Mouse (Mus musculus): Measurements from ENCODE around the gene Galnt18. TPM values are rescaled to one million over a fixed set of nuclear protein-coding genes. Genes with fewer than 3 reads are reported as not detected.
A peak's percentile ranks its signal among the peaks of the same experiment; 100 is the strongest.

Galnt18 gene
- polyA plus RNA-seq, 1 experiment from 2014 or later = 13.6 TPM

DNA sequence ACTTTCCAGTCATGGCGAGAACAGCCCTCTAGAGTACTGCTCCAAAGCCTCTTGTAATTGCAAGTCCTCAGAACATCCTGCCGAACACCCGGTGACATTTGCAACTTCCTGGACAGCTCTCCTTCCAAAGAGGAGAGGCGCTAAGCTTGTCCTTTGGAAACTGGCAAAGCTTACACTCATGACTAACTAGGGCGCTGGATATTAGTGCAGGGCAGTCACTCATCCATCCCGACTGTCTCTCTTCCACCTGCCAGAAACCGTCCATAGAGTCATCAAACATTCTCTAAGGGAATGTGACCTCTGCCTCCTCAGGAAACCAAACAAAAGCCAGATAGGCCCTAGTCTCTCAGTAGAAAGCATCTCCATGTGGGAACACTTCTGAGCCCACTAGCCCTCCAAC, 3.6 kb downstream of the Galnt18 start:
- H3K4me2 ChIP-seq (ENCODE audit: low read length) = peak overlapping the region; percentile 32
- no peak overlapping the region for H3K9ac ChIP-seq (ENCODE audit: low read length)

DNA sequence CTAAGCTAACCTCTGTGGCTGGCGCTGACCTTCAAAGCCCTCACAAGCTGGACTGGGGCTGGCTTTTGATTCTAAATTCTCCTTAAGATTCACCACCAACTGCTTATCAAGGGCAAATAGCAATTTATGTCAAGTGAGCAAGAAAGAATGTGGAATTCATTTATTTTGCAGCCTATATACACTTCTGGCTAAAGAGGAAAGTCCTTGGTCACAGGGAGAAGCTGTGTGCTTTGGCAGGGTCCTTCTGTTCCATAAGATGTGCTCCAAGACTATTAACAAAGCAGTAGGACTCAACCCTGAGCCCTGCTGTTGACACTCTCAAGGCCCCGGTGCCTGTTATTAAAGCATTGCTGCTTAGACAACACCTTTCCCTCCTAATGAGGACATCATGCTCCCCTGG, 7.4 kb downstream of the Galnt18 start:
- no peak overlapping the region for H3K4me2 ChIP-seq (ENCODE audit: low read length)

More for the DNA sequence above, 3.6 kb downstream of the Galnt18 start:
- no peak for ATAC-seq (ENCODE audit: insufficient number of reproducible peaks, insufficient read depth, low FRiP score, low read depth)
- Histone ChIP-seq H3K36me3 (ENCODE audit: control insufficient read depth, insufficient read depth, low read length) (no peaks in the 10 kb centered on the region), H3K4me1 (ENCODE audit: control insufficient read depth in 2 of 2, insufficient read depth in 2 of 2, low read length in 2 of 2) (peaks cover 3 to 6% of the 10 kb centered on the region in 2 experiments; a peak in 3 of 4 replicates), H3K27ac (replicated peaks in 1 of 2; ENCODE audit: control insufficient read depth in 1 of 2, insufficient read depth in 1 of 2, low read depth in 2 of 2, low read length in 2 of 2) (no peak overlapping the region), H3K4me3 (ENCODE audit: control insufficient read depth in 1 of 2, insufficient read depth in 1 of 2, low read depth in 1 of 2, low read length in 2 of 2) (no peak overlapping the region), H3K27me3 (ENCODE audit: control insufficient read depth, insufficient read depth, low read length) (peaks cover 11% of the 10 kb centered on the region), H3K9me3 (ENCODE audit: control insufficient read depth, low read length) (no peaks in the 10 kb centered on the region)
- 65% methylated on average over 7 of the region's 7 CpGs for WGBS

DNA sequence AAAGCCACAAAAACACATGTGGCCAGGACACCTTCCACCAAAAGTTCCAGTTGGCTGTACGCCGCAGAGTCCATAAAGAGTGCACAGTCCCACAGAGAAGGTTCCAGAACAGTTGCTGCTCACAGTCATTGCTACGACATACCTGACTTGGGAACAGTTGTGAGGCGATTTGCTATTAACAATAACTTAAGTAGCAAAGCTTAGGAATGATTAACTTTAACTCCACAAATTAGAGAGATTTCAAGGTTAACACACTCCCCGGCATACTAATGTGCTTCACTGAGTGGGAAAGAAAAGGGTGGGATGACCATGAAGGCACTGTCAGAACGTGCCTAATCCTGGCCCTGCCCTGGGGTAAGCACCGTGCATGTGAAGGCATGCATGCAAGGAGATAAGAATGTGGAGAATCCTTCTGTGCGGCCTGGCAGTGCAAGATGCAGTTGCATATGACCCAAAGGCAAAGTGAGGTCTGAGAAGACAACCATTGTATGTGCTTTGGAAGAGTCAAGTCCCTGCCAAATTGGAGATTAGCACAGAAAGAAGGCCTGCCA, 8.5 kb downstream of the Galnt18 start:
- H3K36me3 ChIP-seq (ENCODE audit: control insufficient read depth, insufficient read depth, low read length) = no peaks in the 10 kb centered on the region
- no peak overlapping the region for H3K4me3 ChIP-seq (ENCODE audit: control insufficient read depth in 1 of 2, insufficient read depth in 1 of 2, low read depth in 1 of 2, low read length in 2 of 2)
- no peaks in the 10 kb centered on the region for H3K9me3 ChIP-seq (ENCODE audit: control insufficient read depth, low read length)
- WGBS = 64% methylated on average over 8 of the region's 8 CpGs
- no peaks in the 10 kb centered on the region for H3K27me3 ChIP-seq (ENCODE audit: control insufficient read depth, insufficient read depth, low read length)
- H3K27ac ChIP-seq (replicated peaks in 1 of 2; ENCODE audit: control insufficient read depth in 1 of 2, insufficient read depth in 1 of 2, low read depth in 2 of 2, low read length in 2 of 2) = no peak overlapping the region
- ATAC-seq (ENCODE audit: insufficient number of reproducible peaks, insufficient read depth, low FRiP score, low read depth) = no peak
- H3K9ac ChIP-seq (ENCODE audit: low read length) = no peak overlapping the region
- H3K4me2 ChIP-seq (ENCODE audit: low read length) = no peak overlapping the region
- peaks cover under 1 to 1% of the 10 kb centered on the region in 2 experiments; a peak in 1 of 4 replicates for H3K4me1 ChIP-seq (ENCODE audit: control insufficient read depth in 2 of 2, insufficient read depth in 2 of 2, low read length in 2 of 2)

More for the DNA sequence above, 7.4 kb downstream of the Galnt18 start:
- H3K9ac ChIP-seq (ENCODE audit: low read length) = no peak overlapping the region
- 87% methylated on average over 2 of the region's 2 CpGs for WGBS
- H3K4me1 ChIP-seq (ENCODE audit: control insufficient read depth in 2 of 2, insufficient read depth in 2 of 2, low read length in 2 of 2) = no peaks in the 10 kb centered on the region
- H3K36me3 ChIP-seq (ENCODE audit: control insufficient read depth, insufficient read depth, low read length) = no peaks in the 10 kb centered on the region
- no peak overlapping the region for H3K27ac ChIP-seq (replicated peaks in 1 of 2; ENCODE audit: control insufficient read depth in 1 of 2, insufficient read depth in 1 of 2, low read depth in 2 of 2, low read length in 2 of 2)
- peaks cover under 1% of the 10 kb centered on the region; the same call in 1 of the 2 replicates for H3K27me3 ChIP-seq (ENCODE audit: control insufficient read depth, insufficient read depth, low read length)
- no peaks in the 10 kb centered on the region for H3K9me3 ChIP-seq (ENCODE audit: control insufficient read depth, low read length)
- ATAC-seq (ENCODE audit: insufficient number of reproducible peaks, insufficient read depth, low FRiP score, low read depth) = no peak
- H3K4me3 ChIP-seq (ENCODE audit: control insufficient read depth in 1 of 2, insufficient read depth in 1 of 2, low read depth in 1 of 2, low read length in 2 of 2) = no peak overlapping the region

DNA sequence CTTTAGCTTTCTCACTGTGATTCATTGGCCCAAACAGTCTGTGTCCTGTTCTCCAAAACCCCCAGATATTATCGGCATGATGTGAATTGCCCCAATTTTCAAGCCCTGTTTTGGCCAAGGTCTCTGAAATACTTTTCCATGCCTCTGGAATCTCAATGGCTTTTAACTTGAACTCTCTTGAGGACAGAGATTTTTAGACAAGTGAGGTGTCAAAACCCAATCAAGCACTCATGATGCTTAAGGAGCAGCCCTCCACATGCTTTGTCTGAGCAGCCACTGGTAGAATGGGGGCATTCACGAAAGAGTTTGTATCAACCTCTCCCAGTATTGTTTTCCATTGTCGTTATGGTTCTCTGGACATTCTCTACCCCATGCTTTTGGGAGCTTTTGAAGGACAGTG, 9.2 kb downstream of the Galnt18 start:
- 72% methylated on average over 3 of the region's 3 CpGs for WGBS
- Histone ChIP-seq H3K4me1 (ENCODE audit: control insufficient read depth in 2 of 2, insufficient read depth in 2 of 2, low read length in 2 of 2) (peaks cover 4% of the 10 kb centered on the region in 2 experiments; a peak in 1 of 4 replicates), H3K27ac (replicated peaks in 1 of 2; ENCODE audit: control insufficient read depth in 1 of 2, insufficient read depth in 1 of 2, low read depth in 2 of 2, low read length in 2 of 2) (no peak overlapping the region), H3K4me2 (ENCODE audit: low read length) (no peak overlapping the region), H3K27me3 (ENCODE audit: control insufficient read depth, insufficient read depth, low read length) (no peaks in the 10 kb centered on the region), H3K4me3 (ENCODE audit: control insufficient read depth in 1 of 2, insufficient read depth in 1 of 2, low read depth in 1 of 2, low read length in 2 of 2) (no peak overlapping the region), H3K9ac (ENCODE audit: low read length) (no peak overlapping the region), H3K36me3 (ENCODE audit: control insufficient read depth, insufficient read depth, low read length) (no peaks in the 10 kb centered on the region), H3K9me3 (ENCODE audit: control insufficient read depth, low read length) (no peaks in the 10 kb centered on the region)
- ATAC-seq (ENCODE audit: insufficient number of reproducible peaks, insufficient read depth, low FRiP score, low read depth) = no peak

DNA sequence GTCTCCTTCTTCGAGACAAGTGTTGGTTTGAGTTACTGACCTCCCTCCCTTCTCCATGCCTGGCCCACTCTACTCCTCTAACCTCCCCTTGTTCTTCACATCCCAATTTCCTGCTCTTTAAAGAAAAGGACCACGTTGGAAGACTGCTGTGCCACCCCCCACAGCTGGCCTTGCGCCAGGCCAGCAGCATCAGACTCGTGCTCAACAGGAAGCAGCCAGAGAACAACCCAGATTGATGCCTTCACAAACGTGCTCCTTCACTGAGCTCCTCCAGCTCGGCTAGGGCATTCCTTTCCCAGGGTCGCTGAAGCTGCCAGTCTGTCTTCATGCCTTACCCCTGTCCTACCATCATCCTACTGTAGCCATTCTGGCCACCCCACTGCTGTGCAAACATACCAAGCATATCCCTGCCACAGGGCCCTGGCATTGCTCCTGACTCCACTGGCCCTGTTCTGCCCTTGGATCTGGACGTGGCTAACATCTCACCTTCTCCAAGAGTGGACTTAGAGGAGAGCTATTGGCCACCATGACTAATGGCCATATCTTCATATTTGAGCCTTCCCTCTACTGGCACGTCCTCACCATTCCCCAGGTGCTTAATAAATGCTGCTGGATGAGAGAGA, 13.5 kb downstream of the Galnt18 start:
- H3K36me3 ChIP-seq (ENCODE audit: control insufficient read depth, insufficient read depth, low read length) = no peaks in the 10 kb centered on the region
- no peaks in the 10 kb centered on the region for H3K9me3 ChIP-seq (ENCODE audit: control insufficient read depth, low read length)
- H3K4me3 ChIP-seq (ENCODE audit: control insufficient read depth in 1 of 2, insufficient read depth in 1 of 2, low read depth in 1 of 2, low read length in 2 of 2) = no peak overlapping the region
- H3K9ac ChIP-seq (ENCODE audit: low read length) = no peak overlapping the region
- no peaks in the 10 kb centered on the region for H3K27me3 ChIP-seq (ENCODE audit: control insufficient read depth, insufficient read depth, low read length)
- WGBS = 62% methylated on average over 9 of the region's 9 CpGs
- H3K4me2 ChIP-seq (ENCODE audit: low read length) = no peak overlapping the region
- peaks cover 4% of the 10 kb centered on the region in 2 experiments; a peak in 1 of 4 replicates for H3K4me1 ChIP-seq (ENCODE audit: control insufficient read depth in 2 of 2, insufficient read depth in 2 of 2, low read length in 2 of 2)
- ATAC-seq (ENCODE audit: insufficient number of reproducible peaks, insufficient read depth, low FRiP score, low read depth) = no peak
- no peak overlapping the region for H3K27ac ChIP-seq (replicated peaks in 1 of 2; ENCODE audit: control insufficient read depth in 1 of 2, insufficient read depth in 1 of 2, low read depth in 2 of 2, low read length in 2 of 2)

DNA sequence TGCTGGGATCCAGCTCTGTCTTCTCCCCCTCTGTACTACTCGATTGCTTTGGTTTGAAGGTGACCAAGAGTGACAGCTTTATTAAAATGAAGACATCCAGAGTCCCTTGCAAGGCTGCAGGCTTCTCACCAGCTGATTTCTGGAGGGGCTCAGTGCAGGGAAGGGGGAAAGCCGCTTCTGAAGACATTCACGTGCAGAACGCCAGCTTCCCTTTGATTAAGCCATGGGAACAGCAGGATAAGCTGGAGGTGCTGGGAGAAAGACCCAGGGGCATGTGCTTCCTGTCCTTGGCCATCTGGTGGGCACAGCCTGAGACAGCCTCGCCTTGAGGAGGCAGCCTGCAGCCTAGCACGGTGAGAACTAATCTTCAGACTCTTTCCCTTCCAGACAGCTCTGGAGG, 17.0 kb downstream of the Galnt18 start:
- Histone ChIP-seq H3K36me3 (ENCODE audit: control insufficient read depth, insufficient read depth, low read length) (no peaks in the 10 kb centered on the region), H3K27ac (replicated peaks in 1 of 2; ENCODE audit: control insufficient read depth in 1 of 2, insufficient read depth in 1 of 2, low read depth in 2 of 2, low read length in 2 of 2) (no peak overlapping the region), H3K27me3 (ENCODE audit: control insufficient read depth, insufficient read depth, low read length) (no peaks in the 10 kb centered on the region), H3K4me3 (ENCODE audit: control insufficient read depth in 1 of 2, insufficient read depth in 1 of 2, low read depth in 1 of 2, low read length in 2 of 2) (no peak overlapping the region), H3K9me3 (ENCODE audit: control insufficient read depth, low read length) (no peaks in the 10 kb centered on the region), H3K4me1 (ENCODE audit: control insufficient read depth in 2 of 2, insufficient read depth in 2 of 2, low read length in 2 of 2) (peaks cover 4 to 8% of the 10 kb centered on the region in 2 experiments; a peak in 1 of 4 replicates), H3K9ac (ENCODE audit: low read length) (no peak overlapping the region), H3K4me2 (ENCODE audit: low read length) (no peak overlapping the region)
- 34% methylated on average over 6 of the region's 6 CpGs for WGBS
- ATAC-seq (ENCODE audit: insufficient number of reproducible peaks, insufficient read depth, low FRiP score, low read depth) = no peak; the same call in 1 of the 2 replicates

DNA sequence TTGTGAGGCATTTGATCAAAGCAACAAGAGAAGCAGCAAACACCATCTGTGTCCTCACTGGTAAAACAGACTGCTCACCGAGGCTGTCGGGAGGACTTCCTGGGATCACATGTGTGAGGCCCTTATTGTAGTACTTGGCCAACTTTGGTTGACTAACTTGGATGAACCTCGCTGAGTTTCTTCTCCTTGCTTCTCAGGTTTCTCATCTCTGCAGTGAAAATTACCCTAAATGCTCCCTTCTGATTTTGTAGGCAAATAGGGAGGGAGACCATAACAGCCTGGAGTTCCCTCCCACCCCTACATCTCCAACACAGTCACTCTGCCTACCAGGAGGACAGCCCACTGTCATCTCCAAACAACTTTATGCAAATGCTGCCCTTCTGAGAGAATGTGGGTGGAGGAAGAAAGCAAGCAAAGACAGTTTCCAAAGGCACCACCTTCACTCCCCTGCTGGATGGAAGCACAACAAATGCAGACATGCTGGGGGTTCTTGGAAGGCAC, 31.2 kb downstream of the Galnt18 start:
- Histone ChIP-seq H3K27me3 (ENCODE audit: control insufficient read depth, insufficient read depth, low read length) (no peaks in the 10 kb centered on the region), H3K9ac (ENCODE audit: low read length) (no peak overlapping the region), H3K4me2 (ENCODE audit: low read length) (no peak overlapping the region), H3K4me3 (ENCODE audit: control insufficient read depth in 1 of 2, insufficient read depth in 1 of 2, low read depth in 1 of 2, low read length in 2 of 2) (no peak overlapping the region), H3K4me1 (ENCODE audit: control insufficient read depth in 2 of 2, insufficient read depth in 2 of 2, low read length in 2 of 2) (no peaks in the 10 kb centered on the region), H3K9me3 (ENCODE audit: control insufficient read depth, low read length) (no peaks in the 10 kb centered on the region), H3K36me3 (ENCODE audit: control insufficient read depth, insufficient read depth, low read length) (no peaks in the 10 kb centered on the region), H3K27ac (replicated peaks in 1 of 2; ENCODE audit: control insufficient read depth in 1 of 2, insufficient read depth in 1 of 2, low read depth in 2 of 2, low read length in 2 of 2) (no peak overlapping the region)
- no peak for ATAC-seq (ENCODE audit: insufficient number of reproducible peaks, insufficient read depth, low FRiP score, low read depth)
- 80% methylated on average over 3 of the region's 3 CpGs for WGBS
